Mouse (Mus musculus) 3T3-L1 (cell line): Measurements from ENCODE around the gene Ly75.

ENCODE experiments used
- DNase-seq: peaks from one replicate; pipeline ENCODE4 v3.0.0-alpha.2; 2015; ENCODE audit warnings: low read depth, low spot score

Ly75 gene

DNA sequence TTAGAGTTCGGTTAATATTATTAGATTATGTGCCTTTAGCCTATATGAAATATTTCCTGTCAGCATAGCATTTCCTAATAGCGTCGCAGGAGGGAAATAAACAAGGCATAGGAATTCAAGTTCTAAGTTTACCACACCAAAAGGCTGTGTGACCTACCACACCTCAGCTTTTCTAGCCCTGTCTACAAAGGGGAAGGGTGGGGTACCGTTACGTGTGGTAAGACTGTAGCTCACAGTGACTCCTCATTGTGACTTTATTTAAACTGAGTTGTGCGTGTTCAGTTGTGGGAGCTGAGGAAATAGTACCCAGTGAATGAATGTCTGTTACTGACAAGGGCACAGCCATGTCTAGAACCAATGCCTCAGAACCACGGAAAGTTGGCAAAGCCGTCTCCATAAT lies 8.0 kb downstream of the Ly75 start:
- DNase-seq = no peak

GRCm38 (mm10) chr2:60370188-60370587 lies 12.9 kb downstream of the Ly75 start:
- DNase-seq = peak; percentile 43

- DNase-seq = peak; percentile 95
These were observed 13.6 kb downstream of the Ly75 start for GRCm38 (mm10) chr2:60369454-60369853.

- DNase-seq = no peak
These were observed 15.2 kb downstream of the Ly75 start for GRCm38 (mm10) chr2:60367871-60368270.

DNA sequence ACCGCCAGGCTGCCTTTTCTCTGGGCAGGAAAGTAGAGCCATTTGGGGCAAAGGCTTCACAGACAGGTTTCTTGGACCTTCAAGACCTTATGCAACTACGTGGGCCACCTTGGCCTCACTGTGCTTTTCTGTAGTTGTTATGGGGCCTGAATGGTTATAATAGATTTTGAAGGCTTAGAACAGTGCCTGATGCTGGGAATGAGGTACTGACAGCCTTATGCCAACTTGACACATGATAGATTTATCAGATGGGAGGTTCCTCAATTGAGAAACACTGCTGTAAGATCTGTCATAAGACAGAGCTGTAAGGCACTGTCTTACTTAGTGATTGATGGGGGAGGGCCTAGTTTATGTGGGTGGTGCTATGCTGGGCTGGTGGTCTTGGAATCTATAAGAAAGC lies 15.9 kb downstream of the Ly75 start:
- no peak for DNase-seq

GRCm38 (mm10) chr2:60365820-60366610 lies 17.1 kb downstream of the Ly75 start:
- DNase-seq = no peak

- no peak for DNase-seq
These were observed 17.8 kb downstream of the Ly75 start for GRCm38 (mm10) chr2:60365138-60365775.

- no peak for DNase-seq
These were observed 21.0 kb downstream of the Ly75 start for GRCm38 (mm10) chr2:60362146-60362545.

GRCm38 (mm10) chr2:60359796-60360195 lies 23.3 kb downstream of the Ly75 start:
- no peak for DNase-seq

GRCm38 (mm10) chr2:60355388-60355683 lies 27.8 kb downstream of the Ly75 start:
- DNase-seq = no peak

DNA sequence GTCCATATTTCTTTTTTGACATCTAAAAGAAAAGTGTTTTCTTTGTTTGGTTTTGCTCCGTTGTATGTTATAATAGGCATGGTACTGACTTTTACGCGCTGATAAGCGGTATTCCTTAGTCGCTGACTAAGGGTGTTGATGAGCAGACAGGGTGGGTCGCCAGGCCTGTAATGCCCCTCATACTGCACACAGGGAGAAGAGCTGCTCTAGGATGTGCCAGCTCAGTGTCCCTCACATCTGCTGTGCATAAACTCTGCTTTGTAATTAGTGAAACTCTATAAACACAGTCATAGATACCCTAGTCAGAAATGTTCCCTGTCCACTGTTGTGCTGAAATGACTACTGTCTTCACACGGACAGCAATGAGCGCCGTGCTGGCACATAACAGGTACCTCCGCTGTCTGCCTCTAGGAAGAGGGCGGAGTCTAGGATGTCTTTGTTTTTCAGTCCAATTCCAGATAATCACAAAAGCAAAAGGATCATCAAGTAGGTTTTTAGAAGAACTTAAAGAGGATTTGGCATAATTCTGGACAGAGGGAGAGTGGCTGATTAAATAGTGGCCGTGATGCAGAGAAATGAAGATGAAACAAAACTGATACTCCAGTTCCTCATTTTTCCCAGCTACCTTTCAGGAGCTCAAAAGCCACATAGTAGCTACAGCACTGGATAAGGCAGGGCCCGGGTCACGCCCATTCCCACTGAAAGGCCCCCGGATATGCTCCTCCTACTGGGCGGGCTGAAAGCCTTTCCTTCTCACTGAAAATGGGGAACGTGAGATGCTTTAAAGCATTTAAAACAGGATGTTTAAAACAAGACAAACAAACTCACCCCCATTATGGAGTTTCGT lies 28.3 kb downstream of the Ly75 start:
- DNase-seq = no peak

GRCm38 (mm10) chr2:60352296-60352695 lies 30.8 kb downstream of the Ly75 start:
- DNase-seq = no peak

GRCm38 (mm10) chr2:60351781-60352180 lies 31.3 kb downstream of the Ly75 start:
- DNase-seq = no peak

DNA sequence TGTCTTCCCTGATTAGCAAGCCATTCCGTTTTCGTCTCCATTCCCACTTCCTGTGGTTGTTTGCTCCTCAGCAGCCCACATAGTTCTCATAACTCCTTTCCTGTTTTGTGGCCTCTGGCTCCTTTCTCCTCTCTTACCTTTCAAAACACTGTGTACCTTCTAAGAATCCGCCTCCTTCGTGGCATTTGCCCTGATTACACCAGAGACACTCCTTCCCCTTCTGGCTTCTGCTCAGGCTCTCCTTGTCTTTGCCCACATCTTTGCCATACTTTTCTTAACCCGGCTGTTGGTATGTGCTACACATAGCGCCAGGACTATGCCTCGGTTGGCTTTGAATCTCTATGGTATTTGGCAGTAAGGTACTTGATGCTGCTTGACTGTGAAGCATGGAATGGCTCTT lies 35.2 kb downstream of the Ly75 start:
- no peak for DNase-seq

DNA sequence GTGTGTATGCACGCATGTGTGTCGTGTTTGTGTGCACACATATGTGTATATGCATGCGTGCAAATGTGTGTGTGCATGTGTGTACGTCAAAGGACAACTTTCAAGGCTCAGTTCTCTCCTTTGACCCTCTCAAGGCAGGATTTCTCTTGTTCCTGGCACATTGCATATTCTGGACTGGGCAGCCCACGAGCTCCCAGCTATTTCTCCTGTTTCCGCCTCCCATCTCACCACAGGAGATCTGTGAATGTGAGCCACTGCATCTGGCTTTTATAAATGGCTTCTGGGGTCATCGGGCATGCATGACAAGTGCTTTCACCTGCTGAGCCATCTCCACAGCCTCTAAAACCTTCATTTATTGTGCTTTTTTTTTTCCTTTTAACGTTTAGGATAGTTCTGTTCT lies 36.6 kb downstream of the Ly75 start:
- no peak for DNase-seq

DNA sequence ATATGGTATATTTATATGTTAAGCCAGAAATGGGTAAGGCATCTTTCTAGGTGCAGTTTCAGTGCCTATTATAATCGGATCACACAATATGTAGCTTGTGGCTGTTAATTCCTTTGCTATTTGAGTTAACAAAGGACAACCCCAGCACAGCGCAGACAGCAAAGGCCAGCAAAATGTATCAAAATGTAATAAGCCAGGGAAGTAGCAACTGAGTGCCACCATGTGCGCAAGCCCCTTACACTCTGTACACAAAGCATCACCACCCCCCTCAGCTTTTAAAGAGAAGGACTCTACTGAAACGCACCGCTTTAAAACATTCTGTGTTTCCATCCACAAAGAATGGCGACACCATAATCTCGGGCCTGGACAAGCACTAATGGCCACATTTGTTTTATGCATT lies 37.4 kb downstream of the Ly75 start:
- DNase-seq = no peak

DNA sequence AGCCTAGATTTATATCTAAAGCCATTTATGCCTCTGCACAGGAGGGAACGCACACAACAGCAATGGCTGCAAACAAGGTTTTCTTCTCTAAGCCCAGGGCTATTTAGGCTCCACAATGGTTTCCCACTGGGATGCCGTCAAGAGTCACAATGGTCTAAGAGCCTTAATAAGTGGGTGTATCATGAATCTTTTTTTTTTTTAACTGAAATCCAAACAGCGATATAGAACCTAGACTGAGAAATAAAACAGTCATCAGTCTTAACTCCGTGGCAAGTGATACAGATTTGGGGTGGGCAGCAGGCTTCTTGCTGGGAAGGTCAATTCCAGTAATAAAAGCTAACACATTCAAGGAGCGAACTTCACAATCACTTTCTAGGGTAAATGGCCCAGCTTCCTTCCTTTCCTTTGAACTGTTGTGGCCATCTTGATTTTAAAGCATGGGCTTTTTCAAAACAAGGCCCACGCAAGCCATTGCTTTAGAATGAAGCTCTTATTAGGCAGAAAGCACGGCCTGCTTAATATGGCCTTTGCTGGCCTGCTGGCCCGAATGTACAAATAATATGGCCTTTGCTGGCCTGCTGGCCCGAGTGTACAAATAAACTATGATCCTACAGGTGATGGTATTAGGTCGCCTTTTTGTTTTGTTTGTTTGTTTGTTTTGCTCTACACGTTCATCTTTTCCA lies 39.4 kb downstream of the Ly75 start:
- no peak for DNase-seq

GRCm38 (mm10) chr2:60342107-60342880 lies 40.8 kb downstream of the Ly75 start:
- no peak for DNase-seq

- DNase-seq = no peak
These were observed 45.2 kb downstream of the Ly75 start for GRCm38 (mm10) chr2:60337937-60338336.

- DNase-seq = no peak
These were observed 54.5 kb downstream of the Ly75 start for GRCm38 (mm10) chr2:60328641-60329040.

DNA sequence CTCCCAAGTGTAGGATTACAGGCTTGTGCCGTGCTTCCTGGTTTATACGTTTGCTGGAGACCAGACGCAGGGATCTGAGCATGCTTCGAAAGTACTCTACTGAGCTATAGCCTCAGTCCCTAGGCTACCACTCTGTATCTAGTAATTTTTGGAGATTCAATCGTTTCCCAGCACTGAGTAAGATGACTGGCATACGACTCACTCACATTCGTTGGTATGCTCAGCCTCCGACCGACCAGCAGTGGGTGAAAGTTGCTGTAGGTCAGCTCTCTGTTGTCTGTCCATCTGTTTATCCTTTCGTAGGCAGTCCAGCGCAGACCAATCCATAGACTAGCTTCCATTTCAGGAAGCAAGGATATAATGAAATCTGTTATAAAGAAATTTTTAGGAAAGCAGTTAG lies 55.5 kb downstream of the Ly75 start:
- peak; percentile 63 for DNase-seq
